Mouse (Mus musculus) heart, postnatal 36 days (tissue): ENCODE results near the gene Ccdc189. TPM values are rescaled to one million over a fixed set of nuclear protein-coding genes. Genes with fewer than 3 reads are reported as not detected.

Experiments used
- DNase-seq, 2 experiments: peaks; one replicate each; pipeline ENCODE4 v3.0.0; 2021 to 2022
- intact Hi-C: fragments of 180-260 bp; cut with DNase I; formaldehyde crosslinking; loops from one replicate; pipeline ENCODE4 v1.15.1; 2025
- total RNA-seq, 2 experiments: library from RNA; stranded (reverse); gene quantifications; 2 replicates each; pipeline ENCODE4 v1.2.3; 2021

The Ccdc189 gene
- total RNA-seq, 2 experiments from 2014 or later = 10.4 to 12.1 TPM

- intact Hi-C loops = no loop called here
- DNase-seq = no peak
Measured at GRCm38 (mm10) chr7:127596747-127597146, 8.4 kb upstream of the Ccdc189 start.

GRCm38 (mm10) chr7:127592575-127592974 is 4.2 kb upstream of the Ccdc189 start:
- DNase-seq = no peak
- intact Hi-C loops = no loop called here

- intact Hi-C loops = no loop called here
- no peak for DNase-seq
Measured at GRCm38 (mm10) chr7:127591108-127591507, 2.7 kb upstream of the Ccdc189 start.

GRCm38 (mm10) chr7:127589637-127590036 is 1.2 kb upstream of the Ccdc189 start:
- intact Hi-C loops = loop anchor here (5.0 kb wide), 1 partner anchor 178 kb away; the partner anchor contains the start of gene Orai3
- DNase-seq = no peak

- no peak for DNase-seq
Measured at GRCm38 (mm10) chr7:127588901-127589300, 506 bp upstream of the Ccdc189 start.

GRCm38 (mm10) chr7:127587196-127587595 is 1.2 kb downstream of the Ccdc189 start:
- DNase-seq = no peak
- intact Hi-C loops = loop anchor here (5.0 kb wide), 1 partner anchor 180 kb away; the partner anchor contains the start of gene Orai3

More at GRCm38 (mm10) chr7:127588901-127589300, 506 bp upstream of the Ccdc189 start:
- intact Hi-C loops = loop anchor here (5.0 kb wide), 1 partner anchor 178 kb away; the partner anchor contains the start of gene Orai3

- intact Hi-C loops = loop anchor here (5.0 kb wide), 1 partner anchor 181 kb away; the partner anchor contains the start of gene Orai3
- no peak for DNase-seq
Measured at GRCm38 (mm10) chr7:127586149-127586548, 2.2 kb downstream of the Ccdc189 start.

- intact Hi-C loops = loop anchor here (5.0 kb wide), 1 partner anchor 182 kb away; the partner anchor contains the start of gene Orai3
- no peak for DNase-seq
Measured at GRCm38 (mm10) chr7:127585031-127585430, 3.4 kb downstream of the Ccdc189 start.

GRCm38 (mm10) chr7:127583260-127583659 is 5.1 kb downstream of the Ccdc189 start:
- intact Hi-C loops = no loop called here
- DNase-seq = no peak

GRCm38 (mm10) chr7:127574115-127574514 is 14.3 kb downstream of the Ccdc189 start:
- intact Hi-C loops = no loop called here

GRCm38 (mm10) chr7:127573503-127574008 is 14.8 kb downstream of the Ccdc189 start:
- intact Hi-C loops = no loop called here
- DNase-seq = peak in 1 of 2 experiments; percentile 33

More at GRCm38 (mm10) chr7:127574115-127574514, 14.3 kb downstream of the Ccdc189 start:
- DNase-seq = no peak

- peak; percentile 83 to 87 for DNase-seq
- intact Hi-C loops = no loop called here
Measured at GRCm38 (mm10) chr7:127572895-127573471, 15.4 kb downstream of the Ccdc189 start, which contains the start of gene Phkg2. TSS of gene Phkg2 (plus strand) at chr7:127573340.

GRCm38 (mm10) chr7:127564381-127565150 is 23.8 kb downstream of the Ccdc189 start:
- DNase-seq = no peak
- intact Hi-C loops = no loop called here

- intact Hi-C loops = no loop called here
- no peak for DNase-seq
Measured at GRCm38 (mm10) chr7:127561340-127561858, 27.0 kb downstream of the Ccdc189 start, which contains the start of gene Tmem265. TSS of gene Tmem265 (plus strand) at chr7:127561390.

GRCm38 (mm10) chr7:127560580-127560979 is 27.8 kb downstream of the Ccdc189 start:
- intact Hi-C loops = no loop called here
- DNase-seq = no peak

- no peak for DNase-seq
- intact Hi-C loops = loop anchor here (5.0 kb wide), 1 partner anchor 34 kb away; the partner anchor contains the start of gene Gm42715
Measured at GRCm38 (mm10) chr7:127551558-127551957, 36.8 kb downstream of the Ccdc189 start.

GRCm38 (mm10) chr7:127549116-127549835 is 39.1 kb downstream of the Ccdc189 start:
- intact Hi-C loops = no loop called here
- peak; percentile 65 to 68 for DNase-seq

- intact Hi-C loops = no loop called here
- DNase-seq = peak; percentile 33 to 42
Measured at GRCm38 (mm10) chr7:127541671-127542070, 46.7 kb downstream of the Ccdc189 start.
